8 mouse cellular contexts compared by ENCODE assay signal in the genomic region with DNA sequence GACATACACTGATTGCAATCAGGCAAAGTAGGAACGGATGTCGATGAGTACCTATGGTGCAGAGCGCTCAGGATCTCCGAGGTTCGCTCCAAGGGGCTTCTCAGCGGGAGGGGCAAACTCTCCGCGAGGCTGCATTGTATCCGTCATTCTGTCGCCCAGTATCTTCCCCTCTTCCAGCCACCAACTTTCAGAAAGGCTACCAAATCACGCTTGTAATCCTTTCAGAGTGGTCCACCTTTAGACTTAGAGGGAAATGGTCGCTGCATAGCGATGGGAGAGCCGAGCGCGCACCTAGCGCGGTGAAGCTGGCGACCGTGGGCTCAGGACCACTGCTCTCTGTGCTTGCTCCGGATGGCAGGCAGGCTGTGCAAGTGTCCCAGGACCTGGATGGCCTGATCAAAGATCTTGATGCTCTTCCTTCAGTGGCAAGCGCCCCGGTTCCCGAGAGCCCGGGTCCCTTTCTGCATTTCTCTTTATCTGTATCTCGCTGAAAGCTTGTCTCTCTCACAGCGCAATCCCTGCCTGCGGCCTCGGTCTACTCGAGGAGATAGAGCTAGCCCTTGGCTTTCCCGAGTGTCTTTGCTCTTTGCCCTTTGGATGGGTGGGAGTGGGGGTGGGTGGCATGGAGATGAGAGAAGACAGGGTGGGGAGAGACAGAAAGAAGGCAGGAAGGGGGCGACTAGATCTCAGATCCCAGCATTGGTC. TPM values are rescaled to one million over a fixed set of nuclear protein-coding genes. Genes with fewer than 3 reads are reported as not detected.
DNase-seq lines count a peak whose midpoint lies in the region; ATAC-seq and TF ChIP-seq lines count a peak whose summit lies in the region.

No protein-coding gene starts in this region.

- no peaks in the 10 kb centered on the region; the same call in 1 of the 2 replicates for H3K4me1 ChIP-seq in cortical plate, adult 2 months (ENCODE audit: control insufficient read depth, insufficient read depth, low read length)
- H3K4me1 ChIP-seq in hindbrain, postnatal 0 days (ENCODE audit: insufficient read depth, low read length), result no peaks in the 10 kb centered on the region

- H3K27me3 ChIP-seq in hindbrain, postnatal 0 days (ENCODE audit: insufficient read depth, low read length), result no peaks in the 10 kb centered on the region

- ATAC-seq in hindbrain, postnatal 0 days, result peak; percentile 31
- ATAC-seq in granulocyte monocyte progenitor cell, adult 5-6 weeks (replicated peaks; ENCODE audit: poor library complexity, severe bottlenecking), result no peak

- H3K27ac ChIP-seq in cortical plate, adult 2 months (ENCODE audit: insufficient read depth, low read length), result peak overlapping the region; percentile 91
- H3K27ac ChIP-seq in hindbrain, postnatal 0 days, result peak overlapping the region; percentile 87

- 2% methylated on average over 32 of the region's 32 CpGs for WGBS in hindbrain, postnatal 0 days

- H3K9ac ChIP-seq in hindbrain, postnatal 0 days (replicated peaks; ENCODE audit: low read length), result peak overlapping the region; percentile 78

- peak overlapping the region; percentile 81 for H3K4me3 ChIP-seq in cortical plate, adult 2 months (ENCODE audit: insufficient read depth, low read length)
- peak overlapping the region; percentile 70 for H3K4me3 ChIP-seq in hindbrain, postnatal 0 days (ENCODE audit: low read length)

- H3K9me3 ChIP-seq in hindbrain, postnatal 0 days (ENCODE audit: low read length), result no peaks in the 10 kb centered on the region

- TF ChIP-seq CTCF in cortical plate, adult 2 months (IDR thresholded peaks at IDR 0.05; ENCODE audit: extremely low read depth, insufficient read depth, low read length), result no peak
- no peak for TF ChIP-seq CTCF in hindbrain, postnatal 0 days (IDR thresholded peaks at IDR 0.05; ENCODE audit: low read depth)

- 0 out of 2 replicates have a peak, but pooled peaks have one; percentile 21 for TF ChIP-seq POLR2A in cortical plate, adult 2 months (IDR thresholded peaks at IDR 0.05; ENCODE audit: extremely low read depth, insufficient read depth, low read length)

- peak overlapping the region; percentile 80 for H3K4me2 ChIP-seq in hindbrain, postnatal 0 days (ENCODE audit: low read depth, low read length)

- no peaks in the 10 kb centered on the region for H3K36me3 ChIP-seq in hindbrain, postnatal 0 days (ENCODE audit: insufficient read depth, low read length)

- peak; percentile 41 to 47 for DNase-seq in left cerebral cortex, adult 18-20 months (ENCODE audit: low spot score in 2 of 2)
- DNase-seq in left cerebral cortex, adult 11 months (ENCODE audit: low spot score), result no peak
- DNase-seq in hindbrain, postnatal 0 days (ENCODE audit: low spot score), result peak; percentile 41
- DNase-seq in neural tube, embryonic 10.5 days (ENCODE audit: extremely low spot score, low spot score), result peak; percentile 48
- DNase-seq in adrenal gland, postnatal 4 days (ENCODE audit: low spot score in 2 of 2), result no peak
- DNase-seq in adrenal gland, adult 18-20 months (ENCODE audit: low spot score in 2 of 2), result no peak

RNA-seq across cellular contexts. Expression of gene Slitrk3, which starts 1.0 kb away (rescaled TPM):
- total RNA-seq in left cerebral cortex, adult 18-20 months (2021), result 10 to 100 TPM; 56.8 to 64.3 TPM
- 20.3 and 20.6 TPM in 2 replicates for polyA plus RNA-seq in cortical plate, adult 2 months (2012; rRNA removed)
- 25.7 and 30.5 TPM in 2 replicates for total RNA-seq in hindbrain, postnatal 0 days (2014; rRNA removed)
- 18.7 and 20.0 TPM in 2 replicates for polyA plus RNA-seq in hindbrain, postnatal 0 days (2015; fragmentation: Nextera tagmentation; extraction: Ambion mirVana)
- under 1 TPM; 0.20 to 0.42 TPM for total RNA-seq in adrenal gland, postnatal 4 days (2021)
- total RNA-seq in granulocyte monocyte progenitor cell, adult 5-6 weeks (2014; fragmentation: Nextera tagmentation), result not detected in 2 replicates
- not detected in 2 replicates for total RNA-seq in granulocyte monocyte progenitor cell, adult 5-6 weeks (2017)
- total RNA-seq in adrenal gland, adult 18-20 months (2021), result not detected

Comparison
In these comparisons a context has a peak if more than half of its experiments do, and no peak if none do; other contexts are left out.
1. DNase-seq: peak in left cerebral cortex, adult 18-20 months (2 of 2), hindbrain, postnatal 0 days (single experiment) and neural tube, embryonic 10.5 days (single experiment); none in left cerebral cortex, adult 11 months (single experiment), adrenal gland, postnatal 4 days (0 of 2) and adrenal gland, adult 18-20 months (0 of 2).
2. RNA of gene Slitrk3, which starts 1.0 kb away (total RNA-seq): 56.8 to 64.3 TPM in left cerebral cortex, adult 18-20 months and 25.7 to 30.5 TPM in hindbrain, postnatal 0 days; 0.20 to 0.42 TPM in adrenal gland, postnatal 4 days, not detected in granulocyte monocyte progenitor cell, adult 5-6 weeks and not detected in adrenal gland, adult 18-20 months; every median in the first group is over 10 times any median in the second.